Mouse (Mus musculus) thymus, adult 2 months (tissue): ENCODE data around the gene Ddx4.

Experiments used
- CTCF ChIP-seq: fragments of 200-500 bp; IDR thresholded peaks from 2 replicates; pipeline ENCODE4 v1.5.1; 2012; ENCODE audit warnings: mild to moderate bottlenecking, control low read depth, low read length, moderate library complexity, borderline replicate concordance; ENCODE audit not compliant: control insufficient read depth, poor library complexity, insufficient read depth; ENCODE audit errors: extremely low read depth
- POLR2A ChIP-seq: fragments of 200-500 bp; IDR thresholded peaks from 2 replicates; pipeline ENCODE4 v1.6.1; 2012; ENCODE audit warnings: mild to moderate bottlenecking, low read length, control low read depth, moderate library complexity; ENCODE audit not compliant: control insufficient read depth, poor library complexity, insufficient read depth; ENCODE audit errors: extremely low read depth

DNA sequence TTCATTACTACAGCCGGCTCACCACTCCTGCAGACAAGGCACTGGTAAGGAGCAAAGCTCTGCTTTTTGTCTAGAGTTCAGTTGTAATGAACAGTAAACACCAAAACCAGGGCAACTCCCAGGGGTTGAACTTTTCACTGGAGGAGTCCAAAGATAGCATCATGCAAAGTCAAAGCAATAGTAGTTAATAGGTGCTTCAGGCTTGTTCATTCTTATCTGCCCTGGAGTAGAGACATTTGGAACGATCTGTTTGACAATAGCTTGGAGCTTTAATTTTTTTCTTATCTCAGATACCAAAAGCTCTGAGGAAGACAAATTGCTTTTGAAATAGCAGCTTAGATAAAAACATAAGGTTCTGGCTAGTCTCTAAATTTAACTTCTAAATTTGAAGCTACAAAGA, 33.9 kb upstream of the Ddx4 start:
- TF ChIP-seq POLR2A, result no peak
- TF ChIP-seq CTCF, result no peak
